Mouse (Mus musculus) spleen, postnatal 0 days (tissue): ENCODE measurements around the gene Cyb5r3. TPM values are rescaled to one million over a fixed set of nuclear protein-coding genes. Genes with fewer than 3 reads are reported as not detected.

ENCODE experiments used
- polyA plus RNA-seq: library from polyadenylated mRNA; unstranded; fragments of >200 nt; fragmentation: Nextera tagmentation; extraction: Ambion mirVana; gene quantifications from 2 replicates; pipeline ENCODE4 v1.2.1, GENCODE M21; 2015

Gene Cyb5r3
- polyA plus RNA-seq: 86.7 and 93.2 TPM in 2 replicates

DNA sequence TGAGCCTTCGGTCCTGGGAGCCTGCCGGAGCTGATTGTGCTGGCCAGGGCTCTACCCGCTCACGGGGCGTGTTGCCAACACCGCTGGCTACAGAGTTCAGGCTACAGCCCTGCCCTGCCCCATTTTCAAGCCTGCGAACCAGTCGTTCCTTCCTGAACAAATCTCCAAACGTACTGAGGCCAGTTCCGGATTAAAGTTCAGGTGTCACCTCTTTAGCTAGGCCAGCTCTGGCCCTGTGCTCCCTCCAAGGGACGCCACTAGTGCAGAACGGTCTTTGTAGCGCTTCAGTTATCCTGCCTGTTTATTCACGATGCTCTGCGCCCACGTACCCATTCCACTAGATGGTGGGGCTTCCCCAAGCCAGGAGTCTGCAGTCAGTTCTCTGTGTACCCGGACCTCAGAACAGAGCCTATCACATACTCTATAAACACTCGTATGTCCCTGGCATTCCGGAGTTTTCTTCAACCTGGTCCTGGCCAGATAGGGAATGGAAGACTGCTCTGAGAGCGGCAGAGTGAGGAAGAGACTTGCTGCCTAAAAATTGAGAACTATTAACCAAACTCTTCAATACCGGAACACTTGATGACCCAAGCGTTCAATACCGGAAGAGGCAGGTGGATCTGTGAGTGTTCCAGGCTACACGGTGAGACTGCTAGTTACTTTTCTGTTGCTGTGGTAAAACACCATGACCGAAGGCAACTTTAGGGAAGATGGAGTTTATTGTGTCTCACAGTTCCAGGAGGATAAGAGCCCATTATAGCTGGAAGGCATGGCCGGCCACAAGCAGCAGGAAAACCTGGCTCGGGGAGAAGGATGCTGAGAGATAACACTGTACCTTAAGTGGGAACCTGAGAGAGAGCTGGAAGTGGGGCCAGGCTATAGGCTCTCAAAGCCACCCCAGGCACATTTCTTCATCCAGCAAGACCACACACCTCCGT is at the start of gene Cyb5r3:
TSS of gene Cyb5r3 (minus strand) at position 101 of the 938 bp plus-strand sequence.

DNA sequence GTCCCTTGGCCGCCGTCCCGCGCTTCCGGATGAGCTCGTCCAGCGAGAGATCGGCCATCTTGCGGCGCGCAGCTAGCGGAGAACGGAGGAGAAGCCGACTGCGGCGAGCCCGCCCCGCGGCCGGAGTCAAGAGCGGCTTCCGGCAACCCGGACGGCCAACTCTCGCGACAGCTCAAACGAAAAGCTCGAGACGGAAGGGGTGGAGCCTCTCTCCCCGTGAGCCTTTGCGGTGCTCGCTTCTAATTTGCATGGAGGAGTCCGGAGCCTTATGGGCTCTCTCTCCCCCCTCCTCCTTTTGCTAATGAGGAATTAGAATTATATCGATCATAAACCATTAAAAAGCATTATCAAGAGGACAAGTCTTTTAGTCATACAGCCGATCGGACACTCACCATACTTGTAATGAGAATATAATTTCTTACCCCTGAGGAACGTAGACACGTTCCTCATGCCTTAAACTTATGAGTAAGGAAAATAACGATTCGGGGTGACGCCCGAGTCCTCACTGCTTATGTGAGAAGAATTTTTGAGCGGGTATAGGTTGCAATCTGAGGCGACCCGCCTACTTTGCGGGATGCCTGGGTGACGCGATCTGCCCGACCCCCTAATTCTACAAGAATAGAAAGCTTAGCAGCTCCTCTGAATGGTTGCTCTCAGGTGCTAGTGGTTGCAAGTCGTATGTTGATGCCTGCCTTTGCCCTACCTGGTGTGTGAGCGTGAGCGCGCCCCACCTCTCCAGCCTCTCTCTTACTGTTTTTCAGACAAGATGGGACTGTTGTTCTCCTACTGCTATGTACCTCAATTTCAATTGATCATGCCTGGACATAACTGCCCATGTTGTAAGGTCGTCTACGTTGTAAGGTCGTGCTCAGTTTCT is 23.0 kb downstream of the Cyb5r3 start, which contains the start of gene Poldip3:
TSS of gene Poldip3 (minus strand) at position 189 of the 877 bp plus-strand sequence.

DNA sequence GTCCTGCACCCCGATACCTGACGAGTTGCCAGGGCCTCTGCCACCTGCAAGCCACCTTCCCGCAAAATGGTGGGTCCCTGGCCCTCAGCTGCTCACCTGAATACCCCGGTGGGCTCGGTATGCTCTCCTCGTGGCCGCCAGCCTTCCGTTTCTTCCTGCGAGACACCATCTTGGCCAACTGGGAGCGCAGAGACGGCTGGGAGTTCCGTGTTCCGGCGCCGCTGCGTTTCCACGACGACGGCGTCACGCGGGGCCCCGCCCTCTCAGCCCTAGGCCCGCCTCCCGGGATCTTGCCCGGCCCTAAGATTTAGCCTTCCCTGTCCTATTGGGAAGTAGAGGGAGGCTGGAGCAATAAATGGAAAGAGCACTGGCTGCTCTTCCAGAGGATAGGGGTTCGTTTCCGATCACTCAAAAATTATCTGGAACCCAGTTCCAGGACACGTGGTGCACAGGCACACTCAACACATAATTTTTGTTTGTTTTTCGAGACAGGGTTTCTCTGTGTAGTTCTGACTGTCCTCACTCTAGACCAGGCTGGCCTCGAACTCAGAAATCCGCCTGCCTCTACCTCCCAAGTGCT is 49.7 kb downstream of the Cyb5r3 start, which contains the start of gene Rrp7a:
TSS of gene Rrp7a (minus strand) at position 236 of the 580 bp plus-strand sequence.

Other genes with a start within 250 kb of the Cyb5r3 start
- gene Tcf20, start 184.7 kb downstream of the Cyb5r3 start, polyA plus RNA-seq: 4.8 and 5.7 TPM in 2 replicates
- 18.3 and 24.4 TPM in 2 replicates for gene Nfam1, start 139.3 kb downstream of the Cyb5r3 start, polyA plus RNA-seq
- 31.0 and 37.7 TPM in 2 replicates for gene Serhl, start 83.1 kb downstream of the Cyb5r3 start, polyA plus RNA-seq
- 29.6 and 35.2 TPM in 2 replicates for gene Rrp7a, start 49.8 kb downstream of the Cyb5r3 start, polyA plus RNA-seq
- gene Poldip3, start 23.2 kb downstream of the Cyb5r3 start, polyA plus RNA-seq: 62.8 and 66.6 TPM in 2 replicates
- 5.1 and 6.1 TPM in 2 replicates for gene A4galt, start 79.2 kb upstream of the Cyb5r3 start, polyA plus RNA-seq
- 20.7 and 23.6 TPM in 2 replicates for gene Arfgap3, start 177.7 kb upstream of the Cyb5r3 start, polyA plus RNA-seq